Mouse (Mus musculus): ENCODE results near the gene Wfdc10. TPM values are rescaled to one million over a fixed set of nuclear protein-coding genes. Genes with fewer than 3 reads are reported as not detected.
"Not testable (repeated sequence)": the region's sequence is repeated elsewhere in the genome, so short reads cannot be mapped to it uniquely, and the experiment has no call there.

The Wfdc10 gene
- not detected in 2 replicates for total RNA-seq (2012; rRNA removed)
- not detected in 2 replicates for total RNA-seq (2014; rRNA removed)
- polyA plus RNA-seq (2012; ENCODE audit: insufficient read length, low read depth): not detected in 2 replicates

DNA sequence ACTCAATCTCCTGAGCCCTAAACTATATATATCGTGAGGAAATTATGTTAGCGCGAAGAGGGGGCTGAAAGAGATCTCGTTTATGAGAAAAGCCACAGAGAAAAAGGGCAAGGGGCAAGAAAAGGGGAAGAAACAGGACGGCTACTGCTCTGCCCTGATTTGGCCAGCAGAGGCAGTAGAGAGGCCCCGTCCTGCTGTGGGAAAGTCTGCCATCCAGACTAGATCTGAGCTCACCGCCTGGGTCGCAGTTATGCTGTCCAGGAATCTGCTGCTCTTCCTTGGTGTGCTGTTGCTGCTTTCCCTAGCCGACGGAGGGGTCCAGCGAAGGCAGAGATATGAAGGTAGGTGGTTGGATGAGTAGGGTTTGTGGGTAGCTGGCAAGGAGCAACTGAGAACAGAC lies at the start of gene Wfdc10:
Gene Wfdc10, plus strand, starts transcription at position 189 of the 400 bp plus-strand sequence.
- TF ChIP-seq MAZ (IDR thresholded peaks at IDR 0.05; ENCODE audit: low read depth, low read length): no peak
- TF ChIP-seq MAFK (IDR thresholded peaks at IDR 0.05; ENCODE audit: insufficient replicate concordance, low read length): no peak
- TF ChIP-seq NELFE (IDR thresholded peaks at IDR 0.05; ENCODE audit: low read depth, low read length): no peak
- peak; percentile 74 to 76 for TF ChIP-seq CTCF (conservative IDR thresholded peaks at IDR 0.05 in 1 of 2, IDR thresholded peaks at IDR 0.05 in 1 of 2; ENCODE audit: low read depth in 2 of 2, low read length in 2 of 2)
- TF ChIP-seq ZC3H11A (IDR thresholded peaks at IDR 0.05; ENCODE audit: low read depth, low read length): no peak
- TF ChIP-seq MXI1 (IDR thresholded peaks at IDR 0.05; ENCODE audit: low read depth, low read length): no peak
- no peak for TF ChIP-seq HCFC1 (IDR thresholded peaks at IDR 0.05; ENCODE audit: low read depth, low read length)
- no peak for TF ChIP-seq SMC3 (IDR thresholded peaks at IDR 0.05; ENCODE audit: low read depth, low read length)
- TF ChIP-seq RAD21 (IDR thresholded peaks at IDR 0.05; ENCODE audit: low read depth, low read length): peak; percentile 8
- no peak for TF ChIP-seq E2F4 (IDR thresholded peaks at IDR 0.05; ENCODE audit: insufficient replicate concordance, low read depth, low read length)
- no peak for TF ChIP-seq POLR2AphosphoS2 (IDR thresholded peaks at IDR 0.05; ENCODE audit: low read depth, low read length)
- no peak for TF ChIP-seq EP300 (IDR thresholded peaks at IDR 0.05; ENCODE audit: low read length)
- no peak for TF ChIP-seq ZMIZ1 (IDR thresholded peaks at IDR 0.05; ENCODE audit: low read depth, low read length)
- no peak for TF ChIP-seq CHD1 (IDR thresholded peaks at IDR 0.05; ENCODE audit: low read depth, low read length)
- DNase-seq (ENCODE audit: extremely low read depth): peak; percentile 34
- in situ Hi-C loops (cut with MboI; ENCODE audit: low pct_ligation_motif_present, low pct_unique_long_range_greater_than_20kb, low sequenced_read_pairs): loop anchor here (10.0 kb wide), 1 partner anchor 51 kb away; no protein-coding TSS in a partner anchor

DNA sequence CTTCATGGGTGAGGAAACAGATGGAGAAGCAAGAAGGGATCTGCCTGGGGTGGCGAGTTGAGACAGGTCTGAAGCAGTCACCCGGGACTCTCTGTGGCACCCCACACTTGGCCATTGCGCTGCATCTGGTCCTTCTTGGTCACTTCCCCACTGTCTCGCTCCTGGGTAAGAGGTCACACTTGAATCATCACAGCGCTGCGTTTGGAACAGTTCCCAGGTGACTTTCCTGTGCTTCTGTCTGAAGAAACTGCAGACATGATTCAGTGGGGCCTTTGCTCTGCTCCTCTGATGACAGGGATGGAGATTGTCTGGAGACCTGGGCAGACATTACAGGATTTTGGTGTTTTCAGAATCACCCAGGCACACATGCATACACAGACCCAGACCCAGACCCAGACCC lies 47.1 kb upstream of the Wfdc10 start:
- no peak for DNase-seq (ENCODE audit: extremely low read depth)
- Histone ChIP-seq H3K36me3 (replicated peaks in 1 of 2; ENCODE audit: control insufficient read depth in 1 of 2, insufficient read depth in 1 of 2, low read length in 1 of 2) (no peaks in the 10 kb centered on the region), H3K4me1 (ENCODE audit: control insufficient read depth in 1 of 2, insufficient read depth in 2 of 2) (no peaks in the 10 kb centered on the region), H3K9ac (ENCODE audit: insufficient read depth, low read depth) (no peak overlapping the region), H3K79me2 (replicated peaks; ENCODE audit: control insufficient read depth, extremely low read depth, insufficient read depth, poor library complexity, severe bottlenecking) (no peaks in the 10 kb centered on the region), H3K27me3 (replicated peaks) (peaks cover 80% of the 10 kb centered on the region), H3K27ac (ENCODE audit: insufficient read depth, low read depth) (no peak overlapping the region), H3K4me3 (replicated peaks in 1 of 3; ENCODE audit: low read depth in 2 of 3, low read length in 2 of 3, poor library complexity in 1 of 3) (no peak overlapping the region), H3K4me2 (ENCODE audit: insufficient read depth, low read depth, poor library complexity, severe bottlenecking) (no peak overlapping the region), H3K9me3 (replicated peaks; ENCODE audit: low read length) (peaks cover 2% of the 10 kb centered on the region)
- in situ Hi-C loops (cut with MboI; ENCODE audit: low pct_ligation_motif_present, low pct_unique_long_range_greater_than_20kb, low sequenced_read_pairs): loop anchor here (10.0 kb wide), 1 partner anchor 46 kb away; the partner anchor contains the start of genes Wfdc10 and Wfdc9
- dilution Hi-C loops (cut with MboI; ENCODE audit: extremely low pct_ligation_motif_present, extremely low pct_unique_long_range_greater_than_20kb, low sequenced_read_pairs): no loop called here
- TF ChIP-seq POLR2A (IDR thresholded peaks at IDR 0.05; ENCODE audit: low read depth, low read length) (no peak), MXI1 (IDR thresholded peaks at IDR 0.05; ENCODE audit: low read depth, low read length) (no peak), ZNF384 (IDR thresholded peaks at IDR 0.05; ENCODE audit: low read depth, low read length) (no peak), UBTF (IDR thresholded peaks at IDR 0.05; ENCODE audit: low read depth, low read length) (no peak), IRF4 (IDR thresholded peaks at IDR 0.05; ENCODE audit: low read depth, low read length) (no peak), HCFC1 (IDR thresholded peaks at IDR 0.05; ENCODE audit: low read depth, low read length) (no peak), CHD2 (IDR thresholded peaks at IDR 0.05; ENCODE audit: low read length) (no peak), NELFE (IDR thresholded peaks at IDR 0.05; ENCODE audit: low read depth, low read length) (no peak), USF1 (IDR thresholded peaks at IDR 0.05; ENCODE audit: low read depth, low read length) (no peak), ZC3H11A (IDR thresholded peaks at IDR 0.05; ENCODE audit: low read depth, low read length) (no peak)

More for the DNA sequence above, at the start of gene Wfdc10:
- Histone ChIP-seq H3K79me2 (replicated peaks; ENCODE audit: control insufficient read depth, extremely low read depth, insufficient read depth, poor library complexity, severe bottlenecking) (no peaks in the 10 kb centered on the region), H3K4me3 (replicated peaks in 1 of 3; ENCODE audit: low read depth in 2 of 3, low read length in 2 of 3, poor library complexity in 1 of 3) (no peak within 1 kb of the TSS), H3K4me2 (ENCODE audit: insufficient read depth, low read depth, poor library complexity, severe bottlenecking) (no peak within 1 kb of the TSS), H3K4me1 (ENCODE audit: control insufficient read depth in 1 of 2, insufficient read depth in 2 of 2) (peaks cover 0 to 3% of the 10 kb centered on the region in 2 experiments; a peak in 2 of 4 replicates), H3K9ac (ENCODE audit: insufficient read depth, low read depth) (no peak within 1 kb of the TSS), H3K27ac (ENCODE audit: insufficient read depth, low read depth) (no peak within 1 kb of the TSS), H3K27me3 (replicated peaks) (peaks cover 81% of the 10 kb centered on the region), H3K36me3 (replicated peaks in 1 of 2; ENCODE audit: control insufficient read depth in 1 of 2, insufficient read depth in 1 of 2, low read length in 1 of 2) (no peaks in the 10 kb centered on the region), H3K9me3 (replicated peaks; ENCODE audit: low read length) (no peaks in the 10 kb centered on the region)
- dilution Hi-C loops (cut with MboI; ENCODE audit: extremely low pct_ligation_motif_present, extremely low pct_unique_long_range_greater_than_20kb, low sequenced_read_pairs): no loop called here

DNA sequence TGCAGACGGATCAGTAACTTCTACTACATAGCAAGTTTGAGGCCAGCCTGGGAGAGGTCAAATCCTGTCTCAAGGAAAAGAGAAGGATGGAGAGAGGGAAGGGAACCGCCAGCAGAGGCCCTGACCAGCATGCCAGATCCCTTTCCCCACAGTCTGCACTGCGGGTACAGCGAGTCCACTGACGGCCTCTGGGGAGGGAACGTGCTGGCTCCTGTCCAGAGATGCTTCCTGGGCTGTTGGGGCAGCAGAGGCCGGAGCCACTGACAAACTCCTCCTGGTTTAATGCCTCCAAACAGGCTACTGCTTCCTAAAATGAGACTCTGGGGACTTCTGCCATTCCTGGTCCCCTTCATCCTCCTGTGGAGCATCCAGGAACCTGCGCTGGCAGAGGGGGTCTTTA lies 42.4 kb upstream of the Wfdc10 start, which contains the start of the genes Wfdc6b and Wfdc8:
Gene Wfdc6b, plus strand, starts transcription at position 52 of the 400 bp plus-strand sequence.
Gene Wfdc8, minus strand, starts transcription at position 156 of the 400 bp plus-strand sequence.
- H3K36me3 ChIP-seq (replicated peaks in 1 of 2; ENCODE audit: control insufficient read depth in 1 of 2, insufficient read depth in 1 of 2, low read length in 1 of 2); H3K27ac ChIP-seq (ENCODE audit: insufficient read depth, low read depth); H3K4me1 ChIP-seq (ENCODE audit: control insufficient read depth in 1 of 2, insufficient read depth in 2 of 2); in situ Hi-C loops (cut with MboI; ENCODE audit: low pct_ligation_motif_present, low pct_unique_long_range_greater_than_20kb, low sequenced_read_pairs); dilution Hi-C loops (cut with MboI; ENCODE audit: extremely low pct_ligation_motif_present, extremely low pct_unique_long_range_greater_than_20kb, low sequenced_read_pairs); H3K79me2 ChIP-seq (replicated peaks; ENCODE audit: control insufficient read depth, extremely low read depth, insufficient read depth, poor library complexity, severe bottlenecking); H3K4me3 ChIP-seq (replicated peaks in 1 of 3; ENCODE audit: low read depth in 2 of 3, low read length in 2 of 3, poor library complexity in 1 of 3); H3K4me2 ChIP-seq (ENCODE audit: insufficient read depth, low read depth, poor library complexity, severe bottlenecking); DNase-seq (ENCODE audit: extremely low read depth); H3K9me3 ChIP-seq (replicated peaks; ENCODE audit: low read length); H3K9ac ChIP-seq (ENCODE audit: insufficient read depth, low read depth): not testable (repeated sequence)
- peaks cover 64% of the 10 kb centered on the region for H3K27me3 ChIP-seq (replicated peaks)

All from CH12.LX (cell line).